Mouse (Mus musculus) right cerebral cortex, adult 2 months (tissue): ENCODE measurements around the gene Ptpn7.
"Not testable (repeated sequence)": the region's sequence is repeated elsewhere in the genome, so short reads cannot be mapped to it uniquely, and the experiment has no call there.

Experiments used
- DNase-seq, 2 experiments: peaks; one replicate each; pipeline ENCODE4 v3.0.0; 2021 to 2022; ENCODE audit warnings: low spot score in 2 of 2

The Ptpn7 gene

GRCm38 (mm10) chr1:135186427-135186826, 53.9 kb downstream of the Ptpn7 start:
- no peak for DNase-seq

GRCm38 (mm10) chr1:135187016-135187415, 54.5 kb downstream of the Ptpn7 start:
- not testable (repeated sequence) for DNase-seq

DNA sequence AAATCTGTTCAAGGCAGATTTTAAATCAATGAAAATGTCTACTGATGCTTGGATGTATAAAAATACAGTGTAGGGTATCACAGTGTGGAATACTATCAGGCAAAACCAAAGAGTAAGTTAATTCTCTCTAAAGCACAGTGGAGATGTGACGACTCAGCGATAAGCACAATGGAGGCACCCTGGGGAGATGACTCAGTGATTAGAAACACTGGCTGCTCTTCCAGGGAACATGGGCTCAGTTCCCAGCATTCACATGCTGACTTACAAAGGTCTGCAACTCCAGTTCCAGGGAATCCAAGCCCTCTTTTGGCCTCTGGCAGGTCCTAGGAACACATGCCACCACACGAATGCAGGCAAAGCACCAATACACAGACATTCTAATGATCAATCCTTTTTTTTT, 55.7 kb downstream of the Ptpn7 start:
- DNase-seq: no peak

- DNase-seq: no peak
Observed at GRCm38 (mm10) chr1:135189186-135189585, 56.7 kb downstream of the Ptpn7 start.

DNA sequence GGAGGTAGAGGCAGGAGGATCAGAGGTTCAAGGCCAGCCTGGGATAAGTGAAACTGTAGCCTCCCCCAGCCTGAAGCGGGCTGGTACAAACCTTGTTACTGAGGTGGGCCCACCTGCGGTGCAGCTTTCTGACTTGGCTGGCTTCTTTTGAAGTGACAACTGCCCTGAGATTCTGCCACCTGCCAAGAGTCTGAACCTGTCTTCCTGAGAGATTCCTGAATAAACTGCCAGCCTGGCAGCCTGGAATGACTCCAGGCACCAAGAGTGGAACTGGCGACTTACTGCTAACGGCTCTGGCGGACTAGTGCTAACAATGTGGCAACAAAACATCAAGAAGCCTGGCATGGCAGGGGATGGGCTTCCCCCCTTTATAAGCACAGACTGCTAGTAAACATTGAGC, 61.8 kb downstream of the Ptpn7 start:
- not testable (repeated sequence) for DNase-seq
